Mouse (Mus musculus): ENCODE data around the gene B4galt3. TPM values are rescaled to one million over a fixed set of nuclear protein-coding genes. Genes with fewer than 3 reads are reported as not detected.

Gene B4galt3
- total and polyA plus RNA-seq, 2 experiments, result 4.8 to 23.9 TPM

DNA sequence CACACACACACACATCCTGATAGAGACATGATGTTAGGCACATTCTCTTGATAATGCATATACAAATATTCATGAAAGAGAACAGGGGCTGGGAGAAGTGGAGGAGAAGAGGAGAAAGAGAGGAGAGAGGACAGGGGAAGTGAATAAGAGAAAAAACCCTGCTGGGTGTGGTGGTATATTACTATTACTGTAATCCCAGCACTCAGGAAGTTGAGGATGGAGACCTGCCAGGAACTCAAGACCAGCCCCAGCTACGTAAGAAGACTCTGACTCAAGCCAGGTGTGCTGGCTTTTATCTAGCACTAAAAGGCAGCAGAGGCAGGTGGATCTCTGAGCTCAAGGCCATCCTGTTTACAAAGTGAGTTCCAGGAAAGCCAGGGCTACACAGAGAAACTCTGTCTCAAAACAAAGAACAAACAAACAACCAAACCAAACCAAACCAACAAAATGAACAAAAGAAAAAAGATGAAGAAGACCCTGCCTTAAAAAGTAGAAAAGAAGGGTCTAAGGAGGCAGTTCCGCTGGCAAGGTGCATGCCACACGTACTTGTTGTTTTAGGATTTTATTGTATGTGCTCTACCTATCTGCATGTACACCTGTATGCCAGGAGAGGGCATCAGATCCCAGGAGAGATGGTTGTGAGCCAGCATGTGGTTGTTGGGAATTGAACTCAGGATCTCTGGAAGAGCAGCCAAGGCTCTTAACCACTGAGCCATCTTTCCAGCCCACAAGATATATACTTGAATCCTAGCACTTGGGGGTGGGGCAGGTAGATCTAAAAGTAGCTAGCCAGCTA lies 6.3 kb upstream of the B4galt3 start:
- no peak; the same call in 1 of the 2 replicates for TF ChIP-seq CTCF (IDR thresholded peaks at IDR 0.05; ENCODE audit: low read depth, low read length)
- no peak for TF ChIP-seq POLR2A (IDR thresholded peaks at IDR 0.05; ENCODE audit: extremely low read depth, insufficient read depth, low read length)
- Histone ChIP-seq H3K4me3 (ENCODE audit: insufficient read depth, low read depth, low read length) (no peak overlapping the region), H3K4me1 (ENCODE audit: control insufficient read depth, insufficient read depth, low read length) (peaks cover 10% of the 10 kb centered on the region; the same call in 1 of the 2 replicates), H3K36me3 (ENCODE audit: control insufficient read depth, insufficient read depth, low read length) (no peaks in the 10 kb centered on the region), H3K9ac (ENCODE audit: low read depth, low read length) (no peak overlapping the region), H3K79me2 (ENCODE audit: control insufficient read depth, insufficient read depth, low read length) (no peaks in the 10 kb centered on the region), H3K27me3 (ENCODE audit: control insufficient read depth, insufficient read depth, low read length) (no peaks in the 10 kb centered on the region), H3K27ac (replicated peaks; ENCODE audit: insufficient read depth, low read depth, low read length) (no peak overlapping the region)
- DNase-seq (ENCODE audit: extremely low read depth, low read depth, low spot score), result no peak
- WGBS, result 79% methylated on average over 3 of the region's 3 CpGs

DNA sequence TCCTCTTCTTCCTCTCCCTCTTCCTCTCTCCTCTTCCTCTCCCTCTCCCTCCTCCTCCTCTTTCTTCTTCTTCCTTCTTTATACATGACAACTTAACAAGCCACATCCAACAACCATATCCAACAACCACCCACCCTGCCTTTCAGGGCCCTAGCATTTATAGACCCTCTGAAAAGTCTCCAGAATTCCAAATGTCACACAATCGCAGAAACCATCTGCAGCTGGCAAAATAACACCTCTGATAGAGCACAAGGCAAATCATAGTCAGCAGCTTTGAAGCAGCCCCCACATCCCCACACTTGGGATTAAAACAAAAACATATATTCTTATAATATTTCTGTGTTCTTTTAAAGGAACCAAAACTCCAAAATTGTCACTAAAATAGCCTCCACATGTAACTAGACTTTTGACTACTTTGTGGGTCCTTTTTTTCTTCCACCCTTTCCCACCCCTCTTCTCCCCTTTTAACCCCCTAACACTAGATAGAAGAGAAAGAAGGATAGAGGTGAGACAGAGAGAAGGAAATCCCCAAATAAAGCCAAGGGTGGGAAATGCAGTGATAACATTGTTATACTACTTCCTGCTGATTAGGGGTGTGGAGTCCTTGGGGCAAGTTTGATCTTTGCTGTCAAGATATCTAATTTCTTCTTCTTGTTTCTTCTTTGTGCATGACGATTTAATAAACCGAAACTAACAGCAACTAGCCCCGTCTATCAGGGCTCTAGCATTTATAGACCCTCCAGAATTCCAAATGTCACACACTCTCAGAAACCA lies 4.0 kb upstream of the B4galt3 start:
- Histone ChIP-seq H3K4me1 (ENCODE audit: control insufficient read depth, insufficient read depth, low read length) (peaks cover 5% of the 10 kb centered on the region; the same call in 1 of the 2 replicates), H3K27me3 (ENCODE audit: control insufficient read depth, insufficient read depth, low read length) (no peaks in the 10 kb centered on the region), H3K36me3 (ENCODE audit: control insufficient read depth, insufficient read depth, low read length) (no peaks in the 10 kb centered on the region), H3K4me3 (ENCODE audit: insufficient read depth, low read depth, low read length) (no peak overlapping the region), H3K27ac (replicated peaks; ENCODE audit: insufficient read depth, low read depth, low read length) (no peak overlapping the region; the same call in 1 of the 2 replicates), H3K79me2 (ENCODE audit: control insufficient read depth, insufficient read depth, low read length) (no peaks in the 10 kb centered on the region), H3K9ac (ENCODE audit: low read depth, low read length) (no peak overlapping the region)
- WGBS, result 68% methylated on average over 4 of the region's 4 CpGs
- DNase-seq (ENCODE audit: extremely low read depth, low read depth, low spot score), result no peak
- TF ChIP-seq CTCF (IDR thresholded peaks at IDR 0.05; ENCODE audit: low read depth, low read length), result no peak
- TF ChIP-seq POLR2A (IDR thresholded peaks at IDR 0.05; ENCODE audit: extremely low read depth, insufficient read depth, low read length), result no peak

DNA sequence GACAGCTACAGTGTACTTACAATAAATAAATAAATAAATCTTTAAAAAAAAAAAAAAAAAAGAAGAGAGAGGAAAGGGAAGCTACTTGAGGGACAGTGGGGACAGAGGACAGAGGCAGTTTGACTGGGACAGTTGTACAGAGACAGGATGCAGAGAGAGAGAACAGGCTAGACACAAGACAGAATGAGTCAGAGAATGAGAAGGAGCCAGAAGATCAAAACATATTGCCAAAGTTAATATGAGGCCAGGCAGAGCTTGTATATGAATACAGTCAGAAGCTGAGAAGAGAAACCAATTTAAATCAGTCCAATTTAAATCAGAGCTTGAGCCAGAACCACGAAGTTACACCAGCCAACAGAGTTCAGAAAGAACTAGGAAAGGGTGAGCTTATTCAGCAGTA lies 1.8 kb upstream of the B4galt3 start:
- 45% methylated on average over 1 of the region's 1 CpGs for WGBS

DNA sequence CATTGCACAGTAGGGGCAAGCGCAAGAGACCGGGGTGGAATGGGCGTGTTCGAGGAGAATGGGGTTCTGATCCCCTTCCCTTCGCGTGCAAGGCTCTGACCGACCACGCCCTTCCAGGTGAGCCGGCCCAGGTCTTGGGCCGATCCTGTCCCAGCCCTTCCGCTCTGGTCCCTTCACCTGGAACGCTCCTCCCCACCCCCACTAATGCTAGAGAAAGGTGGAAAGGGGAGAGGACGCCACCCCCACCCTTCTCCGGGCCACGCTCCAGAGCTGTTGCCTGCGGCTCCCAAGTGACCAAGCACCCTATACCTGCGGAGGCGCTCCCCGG lies 409 bp downstream of the B4galt3 start:
- TF ChIP-seq CTCF (IDR thresholded peaks at IDR 0.05; ENCODE audit: low read depth, low read length) (no peak), POLR2A (IDR thresholded peaks at IDR 0.05; ENCODE audit: extremely low read depth, insufficient read depth, low read length) (no peak)
- Histone ChIP-seq H3K9ac (ENCODE audit: low read depth, low read length) (peak overlapping the region; percentile 81), H3K4me1 (ENCODE audit: control insufficient read depth, insufficient read depth, low read length) (peaks cover 5% of the 10 kb centered on the region; the same call in 1 of the 2 replicates), H3K27me3 (ENCODE audit: control insufficient read depth, insufficient read depth, low read length) (no peaks in the 10 kb centered on the region), H3K36me3 (ENCODE audit: control insufficient read depth, insufficient read depth, low read length) (peaks cover 11% of the 10 kb centered on the region; the same call in 1 of the 2 replicates), H3K79me2 (ENCODE audit: control insufficient read depth, insufficient read depth, low read length) (no peaks in the 10 kb centered on the region), H3K4me3 (ENCODE audit: insufficient read depth, low read depth, low read length) (peak overlapping the region; percentile 91), H3K27ac (replicated peaks; ENCODE audit: insufficient read depth, low read depth, low read length) (peak overlapping the region; percentile 49)
- WGBS, result 1% methylated on average over 19 of the region's 19 CpGs
- DNase-seq (ENCODE audit: extremely low read depth, low read depth, low spot score), result no peak

More for the DNA sequence above, 1.8 kb upstream of the B4galt3 start:
- Histone ChIP-seq H3K79me2 (ENCODE audit: control insufficient read depth, insufficient read depth, low read length) (no peaks in the 10 kb centered on the region), H3K4me1 (ENCODE audit: control insufficient read depth, insufficient read depth, low read length) (peaks cover 5% of the 10 kb centered on the region; the same call in 1 of the 2 replicates), H3K9ac (ENCODE audit: low read depth, low read length) (no peak overlapping the region), H3K27ac (replicated peaks; ENCODE audit: insufficient read depth, low read depth, low read length) (no peak overlapping the region), H3K27me3 (ENCODE audit: control insufficient read depth, insufficient read depth, low read length) (no peaks in the 10 kb centered on the region), H3K36me3 (ENCODE audit: control insufficient read depth, insufficient read depth, low read length) (0 out of 2 replicates have a peak, but pooled peaks cover 2% of the 10 kb centered on the region), H3K4me3 (ENCODE audit: insufficient read depth, low read depth, low read length) (no peak overlapping the region)
- TF ChIP-seq POLR2A (IDR thresholded peaks at IDR 0.05; ENCODE audit: extremely low read depth, insufficient read depth, low read length) (no peak), CTCF (IDR thresholded peaks at IDR 0.05; ENCODE audit: low read depth, low read length) (no peak)
- no peak for DNase-seq (ENCODE audit: extremely low read depth, low read depth, low spot score)

DNA sequence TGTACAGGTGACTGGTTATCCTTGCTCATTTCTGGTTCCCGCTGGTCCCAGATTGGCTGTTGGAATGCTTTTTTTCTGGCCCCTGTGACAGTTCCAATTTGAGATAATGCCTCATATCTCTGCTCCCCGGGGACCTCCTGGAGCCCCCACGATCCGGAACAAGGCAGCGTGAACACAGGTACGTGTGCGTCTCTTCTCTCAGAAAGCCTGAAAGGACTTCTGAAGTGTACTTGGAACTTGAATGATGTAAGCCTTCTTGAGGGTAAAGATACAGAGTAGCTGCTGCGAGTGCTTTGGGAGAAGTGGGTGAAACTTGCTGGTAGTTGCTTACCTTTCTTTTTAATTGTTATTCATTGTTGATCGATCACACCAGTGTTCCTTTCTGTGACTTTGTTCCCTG lies 1.1 kb downstream of the B4galt3 start:
- 64% methylated on average over 9 of the region's 9 CpGs for WGBS

More for the DNA sequence above, 1.1 kb downstream of the B4galt3 start:
- Histone ChIP-seq H3K36me3 (ENCODE audit: control insufficient read depth, insufficient read depth, low read length) (peaks cover 16% of the 10 kb centered on the region; the same call in 1 of the 2 replicates), H3K27me3 (ENCODE audit: control insufficient read depth, insufficient read depth, low read length) (no peaks in the 10 kb centered on the region), H3K4me3 (ENCODE audit: insufficient read depth, low read depth, low read length) (peak overlapping the region; percentile 91; the same call in 1 of the 2 replicates), H3K4me1 (ENCODE audit: control insufficient read depth, insufficient read depth, low read length) (peaks cover 5% of the 10 kb centered on the region; the same call in 1 of the 2 replicates), H3K27ac (replicated peaks; ENCODE audit: insufficient read depth, low read depth, low read length) (no peak overlapping the region), H3K79me2 (ENCODE audit: control insufficient read depth, insufficient read depth, low read length) (no peaks in the 10 kb centered on the region), H3K9ac (ENCODE audit: low read depth, low read length) (peak overlapping the region; percentile 19; the same call in 1 of the 2 replicates)
- TF ChIP-seq POLR2A (IDR thresholded peaks at IDR 0.05; ENCODE audit: extremely low read depth, insufficient read depth, low read length), result no peak
- TF ChIP-seq CTCF (IDR thresholded peaks at IDR 0.05; ENCODE audit: low read depth, low read length), result no peak
- no peak for DNase-seq (ENCODE audit: extremely low read depth, low read depth, low spot score)

Data from liver, adult 2 months (tissue).